Mouse (Mus musculus): ENCODE data around the gene Tubgcp6.

Tubgcp6 gene

GRCm38 (mm10) chr15:89103921-89104320 is 19.0 kb downstream of the Tubgcp6 start:
- no peak for DNase-seq (ENCODE audit: low read depth, low spot score)

GRCm38 (mm10) chr15:89102646-89103045 is 20.3 kb downstream of the Tubgcp6 start:
- no peak for DNase-seq (ENCODE audit: low read depth, low spot score)

- no peak for DNase-seq (ENCODE audit: low read depth, low spot score)
Observed at GRCm38 (mm10) chr15:89100823-89101222, 22.1 kb downstream of the Tubgcp6 start.

GRCm38 (mm10) chr15:89098616-89099015 is 24.3 kb downstream of the Tubgcp6 start:
- DNase-seq (ENCODE audit: low read depth, low spot score), result no peak

GRCm38 (mm10) chr15:89097450-89097849 is 25.5 kb downstream of the Tubgcp6 start:
- DNase-seq (ENCODE audit: low read depth, low spot score), result no peak

GRCm38 (mm10) chr15:89092181-89092580 is 30.7 kb downstream of the Tubgcp6 start:
- no peak for DNase-seq (ENCODE audit: low read depth, low spot score)

GRCm38 (mm10) chr15:89090662-89091061 is 32.2 kb downstream of the Tubgcp6 start:
- DNase-seq (ENCODE audit: low read depth, low spot score), result no peak

- peak; percentile 31 for DNase-seq (ENCODE audit: low read depth, low spot score)
Observed at GRCm38 (mm10) chr15:89089248-89090051, 33.5 kb downstream of the Tubgcp6 start.

- DNase-seq (ENCODE audit: low read depth, low spot score), result peak; percentile 84
Observed at GRCm38 (mm10) chr15:89088607-89089247, 34.2 kb downstream of the Tubgcp6 start, which contains the start of gene Selenoo. TSS of gene Selenoo (plus strand) at chr15:89089084.

GRCm38 (mm10) chr15:89084826-89085225 is 38.1 kb downstream of the Tubgcp6 start:
- no peak for DNase-seq (ENCODE audit: low read depth, low spot score)

- DNase-seq (ENCODE audit: low read depth, low spot score), result no peak
Observed at GRCm38 (mm10) chr15:89083906-89084305, 39.0 kb downstream of the Tubgcp6 start.

- DNase-seq (ENCODE audit: low read depth, low spot score), result peak; percentile 90
Observed at GRCm38 (mm10) chr15:89078208-89078836, 44.6 kb downstream of the Tubgcp6 start.

GRCm38 (mm10) chr15:89076156-89076731 is 46.7 kb downstream of the Tubgcp6 start:
- DNase-seq (ENCODE audit: low read depth, low spot score), result peak; percentile 40

- DNase-seq (ENCODE audit: low read depth, low spot score), result peak; percentile 88
Observed at GRCm38 (mm10) chr15:89075478-89076147, 47.3 kb downstream of the Tubgcp6 start.

- no peak for DNase-seq (ENCODE audit: low read depth, low spot score)
Observed at GRCm38 (mm10) chr15:89074613-89075477, 48.1 kb downstream of the Tubgcp6 start, which contains the start of gene Trabd. TSS of gene Trabd (plus strand) at chr15:89075124.

GRCm38 (mm10) chr15:89073993-89074603 is 48.8 kb downstream of the Tubgcp6 start:
- DNase-seq (ENCODE audit: low read depth, low spot score), result no peak

GRCm38 (mm10) chr15:89070606-89071005 is 52.3 kb downstream of the Tubgcp6 start:
- DNase-seq (ENCODE audit: low read depth, low spot score), result no peak

- no peak for DNase-seq (ENCODE audit: low read depth, low spot score)
Observed at GRCm38 (mm10) chr15:89069336-89069840, 53.5 kb downstream of the Tubgcp6 start.

- DNase-seq (ENCODE audit: low read depth, low spot score), result no peak
Observed at GRCm38 (mm10) chr15:89068226-89068625, 54.7 kb downstream of the Tubgcp6 start.

GRCm38 (mm10) chr15:89067609-89068008 is 55.3 kb downstream of the Tubgcp6 start:
- no peak for DNase-seq (ENCODE audit: low read depth, low spot score)
